Mouse (Mus musculus) G1E (cell line): ENCODE data around the gene Zc3h13. TPM values are rescaled to one million over a fixed set of nuclear protein-coding genes. Genes with fewer than 3 reads are reported as not detected.

Source experiments
- ATAC-seq: 2 replicates; pipeline ENCODE4 v1.8.0; 2016; ENCODE audit warnings: mild to moderate bottlenecking; ENCODE audit not compliant: insufficient number of reproducible peaks, poor library complexity, low FRiP score, severe bottlenecking; ENCODE audit errors: extremely low read depth
- DNase-seq: peaks from one replicate; pipeline ENCODE4 v3.0.0; 2012; ENCODE audit warnings: low spot score
- H3K27me3 ChIP-seq: 2 replicates; pipeline ENCODE4 v1.6.1; 2012; ENCODE audit warnings: mild to moderate bottlenecking, low read length, inconsistent platforms; ENCODE audit not compliant: insufficient read depth
- H3K36me3 ChIP-seq: replicated peaks from 2 replicates; pipeline ENCODE3; 2012; ENCODE audit warnings: mild to moderate bottlenecking, inconsistent platforms
- H3K4me1 ChIP-seq: 2 replicates; pipeline ENCODE4 v1.6.1; 2012; ENCODE audit warnings: low read depth, low read length, inconsistent platforms, mixed read lengths; ENCODE audit not compliant: insufficient read depth
- H3K4me3 ChIP-seq: 2 replicates; pipeline ENCODE4 v1.5.1; 2012; ENCODE audit warnings: low read depth, mild to moderate bottlenecking, inconsistent platforms, low read length, moderate library complexity, mixed read lengths
- H3K9me3 ChIP-seq: replicated peaks from 2 replicates; pipeline ENCODE4 v1.6.1; 2012; ENCODE audit warnings: inconsistent platforms
- CTCF ChIP-seq: IDR thresholded peaks from 2 replicates; pipeline ENCODE4 v1.5.1; 2012; ENCODE audit warnings: low read depth, low read length, inconsistent platforms, mixed read lengths
- GATA1 ChIP-seq: IDR thresholded peaks from 2 replicates; pipeline ENCODE4 v1.6.1; 2012; ENCODE audit warnings: borderline replicate concordance, low read length, inconsistent platforms, mixed read lengths
- GATA2 ChIP-seq: IDR thresholded peaks from 2 replicates; pipeline ENCODE4 v1.6.1; 2012; ENCODE audit warnings: low read depth, low read length, inconsistent platforms, borderline replicate concordance
- POLR2AphosphoS5 ChIP-seq: IDR thresholded peaks from 2 replicates; pipeline ENCODE4 v1.6.1; 2012; ENCODE audit warnings: low read depth, low read length, inconsistent platforms; ENCODE audit not compliant: insufficient replicate concordance
- TAL1 ChIP-seq: conservative IDR thresholded peaks from 2 replicates; pipeline ENCODE4 v1.6.1; 2012; ENCODE audit warnings: low read depth, low read length, inconsistent platforms, mixed read lengths
- polyA plus RNA-seq: library from polyadenylated mRNA; stranded (reverse); fragments of >175 nt; gene quantifications from 2 replicates; pipeline ENCODE4 v1.2.3, GENCODE M21; 2012
- total RNA-seq, 2 experiments: library from RNA; stranded (forward) in 1 of 2; stranded (reverse) in 1 of 2; fragments of 200-1000 nt in 1 of 2; fragments of >200 nt in 1 of 2; fragmentation: Nextera tagmentation in 1 of 2; gene quantifications; 2 replicates each; pipeline ENCODE4 v1.2.3; 2014 to 2017

Zc3h13 gene
- total and polyA plus RNA-seq, 3 experiments, result 17.3 to 47.4 (median 22.4) TPM

GRCm38 (mm10) chr14:75337884-75338283 is 53.7 kb downstream of the Zc3h13 start:
- H3K4me3 ChIP-seq, result no peak overlapping the region
- H3K9me3 ChIP-seq, result no peaks in the 10 kb centered on the region
- peaks cover 72% of the 10 kb centered on the region for H3K36me3 ChIP-seq
- no peak for ATAC-seq
- H3K4me1 ChIP-seq, result no peaks in the 10 kb centered on the region
- no peak for DNase-seq
- TF ChIP-seq GATA1 (no peak), CTCF (no peak), GATA2 (no peak), POLR2AphosphoS5 (no peak), TAL1 (no peak)
- no peaks in the 10 kb centered on the region for H3K27me3 ChIP-seq

GRCm38 (mm10) chr14:75346041-75346440 is 61.9 kb downstream of the Zc3h13 start:
- Histone ChIP-seq H3K4me1 (no peaks in the 10 kb centered on the region), H3K4me3 (no peak overlapping the region), H3K36me3 (peaks cover 51% of the 10 kb centered on the region), H3K27me3 (no peaks in the 10 kb centered on the region), H3K9me3 (no peaks in the 10 kb centered on the region)
- TF ChIP-seq CTCF, result no peak
- TF ChIP-seq TAL1, result no peak
- no peak for TF ChIP-seq GATA2
- DNase-seq, result no peak
- no peak for ATAC-seq

- no peak for ATAC-seq
- H3K9me3 ChIP-seq, result no peaks in the 10 kb centered on the region
Measured at GRCm38 (mm10) chr14:75351626-75352025, 67.5 kb downstream of the Zc3h13 start.

DNA sequence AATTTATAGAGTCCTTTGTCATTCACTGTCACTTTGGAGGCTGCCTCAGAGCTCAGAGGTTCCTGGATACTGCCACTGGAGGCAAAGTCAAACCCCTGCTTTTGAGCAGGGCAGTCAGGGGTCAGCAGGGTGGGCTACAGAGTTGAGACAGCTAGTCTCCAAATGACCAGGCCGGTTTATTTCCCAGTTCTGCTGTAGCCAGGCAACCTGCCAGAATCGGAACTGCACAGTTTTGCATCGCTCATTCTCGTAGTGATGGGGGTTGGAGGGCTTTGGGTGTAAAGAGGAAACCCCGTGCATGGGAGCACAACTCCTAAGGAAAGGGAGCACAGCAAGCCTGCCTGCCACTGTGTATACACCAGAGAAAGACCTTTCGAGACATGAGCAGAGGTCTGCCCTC is 79.1 kb downstream of the Zc3h13 start:
- TF ChIP-seq TAL1 (no peak), GATA2 (no peak), CTCF (no peak), GATA1 (no peak), POLR2AphosphoS5 (no peak)
- ATAC-seq (no peak), DNase-seq (no peak)
- no peaks in the 10 kb centered on the region for H3K4me1 ChIP-seq
- H3K9me3 ChIP-seq, result no peaks in the 10 kb centered on the region
- no peaks in the 10 kb centered on the region for H3K27me3 ChIP-seq
- H3K36me3 ChIP-seq, result peaks cover 7% of the 10 kb centered on the region
- no peak overlapping the region for H3K4me3 ChIP-seq

More at GRCm38 (mm10) chr14:75351626-75352025, 67.5 kb downstream of the Zc3h13 start:
- H3K27me3 ChIP-seq, result no peaks in the 10 kb centered on the region
- no peak for DNase-seq
- no peaks in the 10 kb centered on the region for H3K4me1 ChIP-seq
- TF ChIP-seq GATA1, result no peak
- no peak for TF ChIP-seq CTCF
- TF ChIP-seq POLR2AphosphoS5, result no peak
- TF ChIP-seq TAL1, result no peak
- TF ChIP-seq GATA2, result no peak
- H3K4me3 ChIP-seq, result no peak overlapping the region
- peaks cover 11% of the 10 kb centered on the region for H3K36me3 ChIP-seq

- DNase-seq (no peak), ATAC-seq (no peak)
- Histone ChIP-seq H3K36me3 (peaks cover 2% of the 10 kb centered on the region), H3K9me3 (no peaks in the 10 kb centered on the region), H3K4me1 (no peaks in the 10 kb centered on the region), H3K27me3 (no peaks in the 10 kb centered on the region), H3K4me3 (no peak overlapping the region)
- TF ChIP-seq GATA2 (no peak), GATA1 (no peak), POLR2AphosphoS5 (no peak), CTCF (no peak), TAL1 (no peak)
Measured at GRCm38 (mm10) chr14:75365301-75366035, 81.3 kb downstream of the Zc3h13 start.

DNA sequence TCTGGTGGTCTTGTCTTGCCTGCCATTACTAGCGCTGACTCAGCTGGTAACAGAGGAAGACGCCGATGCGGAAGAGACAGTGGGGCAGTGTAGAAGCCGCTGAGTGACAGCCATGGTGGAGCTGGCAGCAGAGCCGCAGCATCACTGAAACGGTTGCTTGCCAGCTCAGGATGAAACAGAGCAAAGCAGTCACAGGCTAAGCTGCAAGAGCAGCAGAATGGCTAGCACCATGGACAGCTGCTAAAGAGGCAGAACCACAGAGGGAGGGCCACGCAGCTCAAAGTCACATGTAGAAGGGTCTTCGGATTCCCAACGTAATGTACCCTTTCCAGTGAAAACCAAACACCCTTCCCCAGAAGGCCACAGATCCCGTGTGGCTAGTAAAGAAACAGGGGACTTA is 82.6 kb downstream of the Zc3h13 start:
- TF ChIP-seq GATA1 (no peak), GATA2 (no peak), POLR2AphosphoS5 (no peak), TAL1 (no peak), CTCF (no peak)
- Histone ChIP-seq H3K9me3 (no peaks in the 10 kb centered on the region), H3K36me3 (no peaks in the 10 kb centered on the region), H3K4me1 (no peaks in the 10 kb centered on the region), H3K4me3 (no peak overlapping the region), H3K27me3 (no peaks in the 10 kb centered on the region)
- ATAC-seq, result no peak
- DNase-seq, result peak; percentile 14
